Mouse (Mus musculus): ENCODE data around the gene Rangap1. TPM values are rescaled to one million over a fixed set of nuclear protein-coding genes. Genes with fewer than 3 reads are reported as not detected.
A peak's percentile ranks its signal among the peaks of the same experiment; 100 is the strongest.
"Not testable (repeated sequence)": the region's sequence is repeated elsewhere in the genome, so short reads cannot be mapped to it uniquely, and the experiment has no call there.

Gene Rangap1
- polyA plus RNA-seq, 1 experiment = 150 TPM

- TF ChIP-seq FLI1 (IDR thresholded peaks at IDR 0.05; ENCODE audit: low read length) = no peak
- TF ChIP-seq GATA1 (IDR thresholded peaks at IDR 0.05; ENCODE audit: borderline replicate concordance, low read length) = no peak
- no peaks in the 10 kb centered on the region for H3K9me3 ChIP-seq
- H3K4me3 ChIP-seq (replicated peaks) = no peak overlapping the region
- no peaks in the 10 kb centered on the region for H3K27me3 ChIP-seq (replicated peaks)
- peaks cover 21% of the 10 kb centered on the region for H3K36me3 ChIP-seq (replicated peaks; ENCODE audit: low read length)
- H3K4me1 ChIP-seq = peaks cover 32% of the 10 kb centered on the region
Measured at GRCm38 (mm10) chr15:81749742-81750141, 4.4 kb upstream of the Rangap1 start.

- no peaks in the 10 kb centered on the region for H3K27me3 ChIP-seq (replicated peaks)
- no peaks in the 10 kb centered on the region for H3K9me3 ChIP-seq
- TF ChIP-seq GATA1 (IDR thresholded peaks at IDR 0.05; ENCODE audit: borderline replicate concordance, low read length) = no peak
- H3K36me3 ChIP-seq (replicated peaks; ENCODE audit: low read length) = peaks cover 2% of the 10 kb centered on the region
- peak overlapping the region; percentile 95 for H3K4me3 ChIP-seq (replicated peaks)
- peaks cover 30% of the 10 kb centered on the region for H3K4me1 ChIP-seq
Measured at GRCm38 (mm10) chr15:81745601-81746114, 328 bp upstream of the Rangap1 start.

GRCm38 (mm10) chr15:81742368-81742767 lies 3.0 kb downstream of the Rangap1 start:
- not testable (repeated sequence) for H3K36me3 ChIP-seq (replicated peaks; ENCODE audit: low read length); H3K4me3 ChIP-seq (replicated peaks); H3K9me3 ChIP-seq; H3K27me3 ChIP-seq (replicated peaks)
- H3K4me1 ChIP-seq = peaks cover 27% of the 10 kb centered on the region

GRCm38 (mm10) chr15:81739924-81740323 lies 5.4 kb downstream of the Rangap1 start:
- Histone ChIP-seq H3K27me3 (replicated peaks) (no peaks in the 10 kb centered on the region), H3K36me3 (replicated peaks; ENCODE audit: low read length) (no peaks in the 10 kb centered on the region), H3K4me3 (replicated peaks) (no peak overlapping the region), H3K4me1 (peaks cover 19% of the 10 kb centered on the region), H3K9me3 (no peaks in the 10 kb centered on the region)
- no peak for TF ChIP-seq GATA1 (IDR thresholded peaks at IDR 0.05; ENCODE audit: borderline replicate concordance, low read length)
- TF ChIP-seq FLI1 (IDR thresholded peaks at IDR 0.05; ENCODE audit: low read length) = no peak

- Histone ChIP-seq H3K9me3 (no peaks in the 10 kb centered on the region), H3K4me1 (peaks cover 19% of the 10 kb centered on the region), H3K4me3 (replicated peaks) (no peak overlapping the region), H3K36me3 (replicated peaks; ENCODE audit: low read length) (no peaks in the 10 kb centered on the region), H3K27me3 (replicated peaks) (no peaks in the 10 kb centered on the region)
- TF ChIP-seq FLI1 (IDR thresholded peaks at IDR 0.05; ENCODE audit: low read length) = no peak
- no peak for TF ChIP-seq GATA1 (IDR thresholded peaks at IDR 0.05; ENCODE audit: borderline replicate concordance, low read length)
Measured at GRCm38 (mm10) chr15:81739296-81739695, 6.0 kb downstream of the Rangap1 start.

GRCm38 (mm10) chr15:81735075-81735474 lies 10.3 kb downstream of the Rangap1 start:
- Histone ChIP-seq H3K27me3 (replicated peaks) (no peaks in the 10 kb centered on the region), H3K4me3 (replicated peaks) (no peak overlapping the region), H3K9me3 (no peaks in the 10 kb centered on the region), H3K36me3 (replicated peaks; ENCODE audit: low read length) (no peaks in the 10 kb centered on the region), H3K4me1 (peaks cover 20% of the 10 kb centered on the region)
- TF ChIP-seq GATA1 (IDR thresholded peaks at IDR 0.05; ENCODE audit: borderline replicate concordance, low read length) = no peak
- TF ChIP-seq FLI1 (IDR thresholded peaks at IDR 0.05; ENCODE audit: low read length) = no peak

- H3K4me3 ChIP-seq (replicated peaks) = peak overlapping the region; percentile 100
- no peaks in the 10 kb centered on the region for H3K27me3 ChIP-seq (replicated peaks)
- TF ChIP-seq FLI1 (IDR thresholded peaks at IDR 0.05; ENCODE audit: low read length) (no peak), GATA1 (IDR thresholded peaks at IDR 0.05; ENCODE audit: borderline replicate concordance, low read length) (no peak)
- H3K36me3 ChIP-seq (replicated peaks; ENCODE audit: low read length) = peaks cover 18% of the 10 kb centered on the region
- H3K9me3 ChIP-seq = no peaks in the 10 kb centered on the region
- H3K4me1 ChIP-seq = peaks cover 37% of the 10 kb centered on the region
Measured at GRCm38 (mm10) chr15:81729792-81730635, 15.3 kb downstream of the Rangap1 start.

- H3K4me3 ChIP-seq (replicated peaks) = peak overlapping the region; percentile 100
- TF ChIP-seq FLI1 (IDR thresholded peaks at IDR 0.05; ENCODE audit: low read length) (no peak), GATA1 (IDR thresholded peaks at IDR 0.05; ENCODE audit: borderline replicate concordance, low read length) (no peak)
Measured at GRCm38 (mm10) chr15:81729241-81729791, 16.0 kb downstream of the Rangap1 start.

GRCm38 (mm10) chr15:81725965-81726364 lies 19.4 kb downstream of the Rangap1 start:
- Histone ChIP-seq H3K36me3 (replicated peaks; ENCODE audit: low read length) (peaks cover 57% of the 10 kb centered on the region), H3K9me3 (no peaks in the 10 kb centered on the region), H3K4me1 (peaks cover 36% of the 10 kb centered on the region), H3K27me3 (replicated peaks) (no peaks in the 10 kb centered on the region), H3K4me3 (replicated peaks) (peak overlapping the region; percentile 33)
- TF ChIP-seq FLI1 (IDR thresholded peaks at IDR 0.05; ENCODE audit: low read length) (no peak), GATA1 (IDR thresholded peaks at IDR 0.05; ENCODE audit: borderline replicate concordance, low read length) (no peak)

More at GRCm38 (mm10) chr15:81729241-81729791, 16.0 kb downstream of the Rangap1 start:
- Histone ChIP-seq H3K9me3 (no peaks in the 10 kb centered on the region), H3K36me3 (replicated peaks; ENCODE audit: low read length) (peaks cover 24% of the 10 kb centered on the region), H3K4me1 (peaks cover 39% of the 10 kb centered on the region), H3K27me3 (replicated peaks) (no peaks in the 10 kb centered on the region)

- peaks cover 29% of the 10 kb centered on the region for H3K4me1 ChIP-seq
- no peaks in the 10 kb centered on the region for H3K9me3 ChIP-seq
- H3K4me3 ChIP-seq (replicated peaks) = no peak overlapping the region
- no peak for TF ChIP-seq GATA1 (IDR thresholded peaks at IDR 0.05; ENCODE audit: borderline replicate concordance, low read length)
- TF ChIP-seq FLI1 (IDR thresholded peaks at IDR 0.05; ENCODE audit: low read length) = no peak
- H3K36me3 ChIP-seq (replicated peaks; ENCODE audit: low read length) = peaks cover 80% of the 10 kb centered on the region
- no peaks in the 10 kb centered on the region for H3K27me3 ChIP-seq (replicated peaks)
Measured at GRCm38 (mm10) chr15:81723653-81724052, 21.7 kb downstream of the Rangap1 start.

All from megakaryocyte, embryonic 14.5 days (primary cell).